Mouse (Mus musculus) limb, embryonic 10.5 days (tissue): Measurements from ENCODE around the gene Pla2g2f. TPM values are rescaled to one million over a fixed set of nuclear protein-coding genes. Genes with fewer than 3 reads are reported as not detected.

Experiments
- DNase-seq: peaks from one replicate; pipeline ENCODE4 v3.0.0-alpha.2; 2017; ENCODE audit warnings: low spot score
- H3K27ac ChIP-seq: fragments of 300-500 bp; sonication (generic); 2 replicates; pipeline ENCODE4 v1.5.1; 2016; ENCODE audit warnings: mild to moderate bottlenecking
- H3K27me3 ChIP-seq: fragments of 300-500 bp; sonication (generic); 2 replicates; pipeline ENCODE4 v1.6.1; 2016; ENCODE audit warnings: low read depth, mild to moderate bottlenecking; ENCODE audit not compliant: poor library complexity, severe bottlenecking
- H3K36me3 ChIP-seq: fragments of 300-500 bp; sonication (generic); 2 replicates; pipeline ENCODE4 v1.6.1; 2016; ENCODE audit warnings: mild to moderate bottlenecking, moderate library complexity
- H3K4me1 ChIP-seq: fragments of 300-500 bp; sonication (generic); 2 replicates; pipeline ENCODE4 v1.6.1; 2016
- H3K4me3 ChIP-seq: fragments of 300-500 bp; sonication (generic); 2 replicates; pipeline ENCODE4 v1.5.1; 2016; ENCODE audit warnings: mild to moderate bottlenecking, moderate library complexity
- H3K9me3 ChIP-seq: fragments of 300-500 bp; sonication (generic); replicated peaks from 2 replicates; pipeline ENCODE4 v1.6.1; 2016; ENCODE audit warnings: mild to moderate bottlenecking
- WGBS: fragments of 180-500 bp; shearing (Covaris S2); methylation state at CpG from one replicate; pipeline ENCODE4 v1.1.7; 2016; 5-methylcytosine and 5-hydroxymethylcytosine counted together
- polyA plus RNA-seq: library from polyadenylated mRNA; unstranded; fragments of >200 nt; fragmentation: Nextera tagmentation; extraction: Ambion mirVana; gene quantifications from 2 replicates; pipeline ENCODE4 v1.2.1, GENCODE M21; 2016

The Pla2g2f gene
- polyA plus RNA-seq, 1 experiment from 2014 or later: 0.09 TPM

DNA sequence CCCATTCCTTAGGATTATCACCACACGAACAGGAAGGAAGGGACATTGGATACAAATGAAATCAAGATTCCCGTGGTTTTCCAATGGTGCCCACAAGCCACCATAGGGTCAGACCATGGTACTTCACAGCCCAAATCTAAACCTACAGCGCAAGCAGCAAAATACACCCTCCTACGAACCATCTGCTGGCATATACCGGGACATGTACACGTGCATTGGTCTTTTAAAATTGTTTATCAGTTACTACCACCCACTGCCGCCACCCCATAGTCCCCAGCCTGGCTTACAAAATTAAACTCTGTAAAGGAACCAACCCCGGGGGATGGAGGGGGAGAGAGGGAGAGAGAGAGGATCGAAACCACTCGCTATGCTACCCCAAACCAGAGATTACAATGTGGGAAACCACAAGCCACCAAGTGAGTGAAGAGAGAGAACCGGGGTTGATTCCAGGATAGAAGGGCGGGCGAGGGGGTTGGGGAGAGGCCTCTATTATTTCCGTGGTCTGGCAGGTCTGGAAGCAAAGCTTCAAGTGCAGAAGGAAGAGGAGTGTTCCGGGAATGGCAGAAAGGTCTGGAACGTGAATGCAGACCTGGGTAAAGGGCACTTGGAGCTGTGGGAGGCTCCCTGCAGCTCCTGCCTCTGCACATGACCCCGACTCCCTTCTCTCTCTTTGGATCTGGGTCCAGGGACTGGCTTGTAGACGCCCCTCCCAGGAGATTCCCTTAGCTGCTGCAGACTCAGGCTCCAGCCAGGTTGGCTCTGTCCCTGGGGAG, 32.9 kb downstream of the Pla2g2f start, which contains the start of gene Pla2g2c:
Gene Pla2g2c (plus strand): TSS at position 439 of the 773 bp plus-strand sequence.
- no peaks in the 10 kb centered on the region for H3K9me3 ChIP-seq
- no peaks in the 10 kb centered on the region for H3K36me3 ChIP-seq
- DNase-seq: no peak
- H3K4me3 ChIP-seq: peak within 1 kb of the TSS; percentile 50
- H3K4me1 ChIP-seq: peaks cover 37% of the 10 kb centered on the region
- H3K27ac ChIP-seq: peak within 1 kb of the TSS; percentile 87
- WGBS: 55% methylated on average over 18 of the region's 18 CpGs
- peaks cover 2% of the 10 kb centered on the region; the same call in 1 of the 2 replicates for H3K27me3 ChIP-seq

DNA sequence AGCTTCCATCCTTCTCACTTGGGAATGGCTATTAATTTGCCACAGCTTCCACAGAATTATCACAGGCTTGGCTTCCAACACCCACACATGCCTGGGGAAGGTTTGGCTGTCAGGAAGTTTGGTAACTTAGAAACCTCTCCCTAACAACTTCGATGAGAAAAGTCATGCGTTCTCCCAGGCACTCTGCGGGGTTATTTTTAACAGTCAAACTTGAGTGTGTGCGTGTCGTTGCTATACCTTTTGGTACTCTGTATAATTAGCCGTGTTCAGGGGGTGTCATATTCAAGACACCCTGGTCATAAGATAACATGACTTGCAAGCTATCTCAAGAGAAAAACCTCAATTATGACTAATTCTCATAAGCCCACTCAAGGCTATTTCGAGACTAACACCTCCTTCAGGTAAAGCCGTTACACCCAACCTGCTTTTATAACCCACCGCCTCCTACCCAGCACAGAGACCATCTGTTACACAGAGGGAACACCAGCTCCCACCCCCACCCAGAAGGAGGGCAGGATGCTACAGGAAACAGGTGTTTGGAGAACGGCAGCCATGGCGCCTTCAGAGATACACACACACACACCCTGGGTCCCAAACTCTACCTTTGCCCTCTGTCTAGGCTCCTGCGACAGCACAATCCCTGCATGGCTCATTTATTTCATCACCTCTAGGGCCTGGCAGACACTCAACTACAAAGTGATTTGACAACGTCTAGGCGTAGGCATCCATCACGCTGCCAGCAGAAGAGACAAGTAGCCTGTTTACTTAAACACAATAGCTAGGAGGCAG, 33.7 kb downstream of the Pla2g2f start:
- Histone ChIP-seq H3K27ac (no peak overlapping the region; the same call in 1 of the 2 replicates), H3K4me3 (no peak overlapping the region), H3K36me3 (no peaks in the 10 kb centered on the region), H3K4me1 (peaks cover 32% of the 10 kb centered on the region), H3K27me3 (peaks cover 2% of the 10 kb centered on the region; the same call in 1 of the 2 replicates), H3K9me3 (no peaks in the 10 kb centered on the region)
- no peak for DNase-seq
- WGBS: 63% methylated on average over 15 of the region's 15 CpGs

DNA sequence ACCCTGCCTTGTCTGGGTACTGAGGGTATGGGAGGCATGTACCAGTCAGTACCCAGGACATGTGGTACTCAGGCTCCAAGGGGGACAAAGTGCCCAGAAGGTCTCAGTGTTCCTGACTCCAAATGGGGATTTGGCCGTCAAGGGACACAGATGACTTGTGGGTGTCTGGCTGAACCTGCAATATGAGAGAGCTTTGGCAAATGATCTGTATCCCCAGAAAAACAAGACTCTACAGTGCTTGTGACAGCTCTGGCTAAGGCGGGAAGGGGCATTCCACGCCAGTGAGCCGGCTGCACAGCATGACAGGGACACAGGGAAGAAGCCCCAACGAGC, 38.2 kb downstream of the Pla2g2f start:
- peaks cover 2% of the 10 kb centered on the region; the same call in 1 of the 2 replicates for H3K27me3 ChIP-seq
- peaks cover 14% of the 10 kb centered on the region for H3K4me1 ChIP-seq
- DNase-seq: no peak
- no peaks in the 10 kb centered on the region for H3K36me3 ChIP-seq
- no peaks in the 10 kb centered on the region for H3K9me3 ChIP-seq
- WGBS: 87% methylated on average over 5 of the region's 5 CpGs
- no peak overlapping the region for H3K4me3 ChIP-seq
- no peak overlapping the region for H3K27ac ChIP-seq

DNA sequence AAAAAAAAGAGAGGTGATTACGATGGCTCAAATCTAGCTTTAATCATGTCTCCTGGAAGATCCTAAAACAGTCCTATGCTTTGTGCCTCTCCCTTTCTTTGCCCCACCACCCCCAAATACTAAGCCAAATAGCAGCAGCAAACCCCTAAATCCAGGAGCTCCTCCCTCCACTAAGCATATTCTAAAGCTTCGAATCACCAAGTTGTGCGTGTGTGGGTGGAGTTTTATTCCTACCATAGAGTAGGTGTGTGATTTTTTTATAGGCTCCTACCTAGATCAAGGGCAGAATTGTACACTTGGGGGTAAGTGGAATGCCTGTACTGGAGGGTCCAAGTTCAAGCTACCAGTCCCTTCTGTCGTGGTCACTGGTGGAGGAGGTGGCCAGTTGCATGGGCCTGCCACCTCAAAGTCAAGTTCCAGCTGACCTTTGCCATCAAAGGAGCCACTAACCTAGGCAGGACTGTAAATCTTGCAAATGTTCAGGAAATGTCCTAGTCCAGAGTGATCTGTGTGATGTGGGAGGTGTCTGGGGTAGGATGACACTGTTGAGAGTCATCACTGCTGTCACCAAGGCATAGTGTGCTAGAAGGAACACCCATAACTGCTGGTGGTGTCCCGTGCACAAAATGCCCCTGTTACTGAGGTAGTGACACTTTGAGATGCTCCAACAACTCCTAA, 38.7 kb downstream of the Pla2g2f start:
- Histone ChIP-seq H3K4me1 (peaks cover 9% of the 10 kb centered on the region), H3K27ac (no peak overlapping the region), H3K36me3 (no peaks in the 10 kb centered on the region), H3K27me3 (peaks cover 1% of the 10 kb centered on the region; the same call in 1 of the 2 replicates), H3K4me3 (no peak overlapping the region), H3K9me3 (no peaks in the 10 kb centered on the region)
- no peak for DNase-seq
- 81% methylated on average over 5 of the region's 5 CpGs for WGBS

DNA sequence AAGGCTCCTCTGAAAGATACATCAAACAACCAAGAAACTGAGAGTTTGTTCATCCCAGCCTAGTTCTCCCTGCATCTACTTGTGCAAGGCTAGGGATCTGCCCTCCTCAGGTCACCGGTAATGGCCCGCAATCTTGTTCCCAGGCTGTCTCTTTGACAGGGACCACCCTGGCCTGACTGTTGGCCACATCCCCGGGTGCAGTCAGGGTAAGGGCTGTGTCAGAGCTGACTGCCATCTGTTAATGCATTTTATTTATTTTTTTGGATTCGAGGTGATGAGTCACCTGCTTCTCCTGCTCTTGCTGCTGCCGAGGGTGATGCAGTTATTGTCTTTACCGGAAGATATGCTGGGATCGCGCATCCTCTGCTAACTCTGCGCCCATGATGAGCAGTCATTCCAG, 40.7 kb downstream of the Pla2g2f start:
- no peaks in the 10 kb centered on the region for H3K9me3 ChIP-seq
- H3K27ac ChIP-seq: no peak overlapping the region
- DNase-seq: no peak
- H3K36me3 ChIP-seq: no peaks in the 10 kb centered on the region
- H3K27me3 ChIP-seq: no peaks in the 10 kb centered on the region
- 89% methylated on average over 9 of the region's 9 CpGs for WGBS
- H3K4me1 ChIP-seq: peaks cover 8% of the 10 kb centered on the region
- no peak overlapping the region for H3K4me3 ChIP-seq

DNA sequence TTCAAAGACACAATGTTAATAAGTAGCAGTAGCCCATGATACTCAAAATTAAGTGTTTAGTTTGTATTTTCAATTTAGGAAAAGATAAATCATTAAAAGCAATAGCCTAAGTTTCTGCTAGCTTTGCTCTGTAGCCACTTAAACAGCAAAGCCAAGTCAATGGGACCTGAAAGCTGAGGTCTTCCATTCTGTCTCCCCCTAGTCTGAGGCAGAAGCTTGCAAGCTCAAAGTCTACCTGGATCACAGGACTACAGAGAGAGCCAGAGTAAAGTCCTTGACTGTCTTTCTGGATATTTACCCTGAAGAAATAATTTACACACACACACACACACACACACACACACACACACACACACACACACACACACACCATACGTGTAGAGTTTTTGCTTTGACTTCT, 43.2 kb downstream of the Pla2g2f start:
- peaks cover 8% of the 10 kb centered on the region for H3K4me1 ChIP-seq
- no peak overlapping the region for H3K27ac ChIP-seq
- H3K9me3 ChIP-seq: no peaks in the 10 kb centered on the region
- H3K27me3 ChIP-seq: no peaks in the 10 kb centered on the region
- DNase-seq: no peak
- H3K4me3 ChIP-seq: no peak overlapping the region
- no peaks in the 10 kb centered on the region for H3K36me3 ChIP-seq
- WGBS: 87% methylated on average over 1 of the region's 1 CpGs

DNA sequence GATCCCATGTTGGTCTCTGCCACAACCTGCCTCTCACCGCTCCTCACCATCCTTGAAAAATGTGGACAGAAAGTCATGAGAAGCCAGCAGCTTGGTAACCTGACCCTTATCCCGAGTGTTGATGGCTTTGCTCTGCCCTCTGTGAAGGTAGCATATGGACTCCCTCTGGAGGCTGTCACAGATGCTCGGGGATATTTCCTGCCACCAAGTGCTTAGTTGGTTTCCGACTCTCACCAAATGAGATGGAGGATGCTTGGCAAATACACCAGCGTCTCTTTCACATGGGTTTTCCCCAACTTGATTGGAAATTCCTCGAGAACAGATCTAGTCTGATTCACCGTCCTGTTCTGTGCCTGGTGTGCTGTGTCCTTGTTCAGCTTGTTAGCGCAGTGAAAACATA, 44.8 kb downstream of the Pla2g2f start:
- Histone ChIP-seq H3K27me3 (no peaks in the 10 kb centered on the region), H3K27ac (no peak overlapping the region), H3K4me1 (peaks cover 15% of the 10 kb centered on the region), H3K9me3 (no peaks in the 10 kb centered on the region), H3K4me3 (no peak overlapping the region), H3K36me3 (no peaks in the 10 kb centered on the region)
- no peak for DNase-seq
- WGBS: 81% methylated on average over 8 of the region's 8 CpGs

DNA sequence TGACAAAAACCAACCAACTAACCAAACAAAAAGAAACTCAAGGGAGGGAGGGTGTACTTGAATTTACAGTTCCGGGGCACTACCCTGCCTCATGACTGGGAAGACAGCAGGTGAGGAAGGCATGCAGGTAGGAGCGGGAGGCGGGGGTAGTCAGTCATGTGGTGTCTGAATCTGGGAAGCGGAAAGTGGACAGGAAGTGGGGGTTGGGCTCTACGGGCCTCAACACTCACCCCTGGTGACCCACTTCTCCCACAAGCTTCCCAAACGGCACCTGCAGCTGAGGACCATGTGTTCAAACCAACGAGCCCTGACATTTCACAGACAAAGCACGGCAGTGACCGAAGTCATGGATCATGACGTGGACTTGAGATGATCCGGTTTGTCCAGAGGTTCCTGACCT, 45.3 kb downstream of the Pla2g2f start:
- no peaks in the 10 kb centered on the region for H3K27me3 ChIP-seq
- no peaks in the 10 kb centered on the region for H3K9me3 ChIP-seq
- WGBS: 84% methylated on average over 11 of the region's 11 CpGs

DNA sequence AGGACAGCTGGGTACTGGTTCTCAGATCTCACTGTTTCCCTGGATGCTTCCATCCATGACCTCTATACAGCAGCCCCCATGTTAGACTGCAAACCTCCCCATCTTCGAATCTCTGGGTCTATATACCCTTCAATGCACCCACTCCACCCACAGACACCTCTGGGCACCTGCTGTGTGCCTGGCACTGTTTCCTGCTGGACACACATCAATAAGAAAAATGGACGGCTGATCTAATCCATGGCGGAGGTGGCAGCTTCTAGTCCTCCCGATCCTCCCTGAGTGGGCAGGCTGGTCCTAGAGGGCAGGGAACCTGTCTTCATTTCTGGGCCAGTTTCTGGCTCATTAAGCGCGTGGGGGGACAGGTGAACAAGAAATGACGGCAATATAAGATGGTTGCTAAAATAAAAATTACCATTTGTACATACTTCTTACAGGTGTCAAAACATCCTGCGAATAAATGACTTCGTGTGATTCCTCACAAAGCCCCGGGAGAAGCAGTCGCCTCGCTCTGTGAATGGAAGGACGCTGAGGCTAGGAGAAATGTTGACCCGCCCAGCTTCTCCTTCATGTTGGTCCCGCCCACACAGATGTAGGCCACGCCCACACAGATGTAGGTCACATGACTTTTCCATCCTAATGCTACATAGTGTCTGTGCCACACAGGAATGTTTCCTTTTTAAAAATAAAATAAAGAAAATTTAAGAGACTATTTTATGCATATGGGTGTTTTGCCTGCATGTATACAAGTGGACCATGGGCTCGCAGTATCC, 46.2 kb downstream of the Pla2g2f start:
- Histone ChIP-seq H3K4me1 (peaks cover 15% of the 10 kb centered on the region), H3K27ac (no peak overlapping the region)

More for the DNA sequence above, 45.3 kb downstream of the Pla2g2f start:
- H3K27ac ChIP-seq: no peak overlapping the region
- peaks cover 15% of the 10 kb centered on the region for H3K4me1 ChIP-seq
- no peaks in the 10 kb centered on the region for H3K36me3 ChIP-seq
- no peak for DNase-seq
- H3K4me3 ChIP-seq: no peak overlapping the region

DNA sequence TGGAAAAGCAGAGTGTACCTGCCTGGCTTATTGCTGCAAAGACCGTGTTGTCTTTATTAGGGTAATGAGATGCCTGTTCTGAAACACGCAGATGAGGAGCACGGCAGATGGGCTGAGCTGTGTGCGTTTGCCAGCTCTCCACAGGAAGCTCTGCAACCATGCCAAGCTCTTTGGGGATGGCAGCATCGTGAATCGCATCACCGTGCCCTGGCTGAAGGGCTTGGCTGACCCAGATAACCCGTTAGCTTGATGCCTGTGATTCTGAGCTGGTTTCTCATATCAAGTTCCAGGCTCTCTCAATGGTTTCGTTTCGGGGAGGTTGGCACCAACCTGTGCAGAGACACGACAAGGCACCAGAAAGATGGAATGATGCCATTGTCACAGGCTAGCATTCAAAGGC, 46.8 kb downstream of the Pla2g2f start:
- Histone ChIP-seq H3K36me3 (no peaks in the 10 kb centered on the region), H3K27me3 (no peaks in the 10 kb centered on the region)
- no peak for DNase-seq

More for the DNA sequence above, 46.2 kb downstream of the Pla2g2f start:
- DNase-seq: no peak
- 68% methylated on average over 17 of the region's 17 CpGs for whole genome bisulfite sequencing
- H3K36me3 ChIP-seq: no peaks in the 10 kb centered on the region
- no peak overlapping the region for H3K4me3 ChIP-seq
- no peaks in the 10 kb centered on the region for H3K9me3 ChIP-seq
- no peaks in the 10 kb centered on the region for H3K27me3 ChIP-seq

DNA sequence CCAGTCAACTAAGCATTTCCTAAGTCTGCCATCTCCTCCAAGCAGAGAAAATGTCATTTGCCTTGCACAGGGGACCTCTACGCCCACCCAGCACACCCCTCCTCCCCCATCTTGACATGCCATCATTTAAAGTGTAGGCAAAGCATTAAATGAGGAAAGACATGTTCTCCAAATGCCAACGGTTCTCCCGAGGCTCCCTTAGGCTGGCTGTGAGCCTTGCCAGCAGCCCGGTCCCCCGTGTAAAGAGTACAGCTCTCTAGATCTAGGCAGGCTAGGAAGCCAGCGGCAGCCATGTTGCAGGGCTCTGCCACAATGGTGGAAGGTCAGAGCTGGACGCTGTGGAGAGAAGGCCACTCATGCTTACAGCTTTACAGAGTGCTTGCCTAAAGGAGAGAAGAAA, 47.5 kb downstream of the Pla2g2f start:
- DNase-seq: no peak
- no peak overlapping the region for H3K4me3 ChIP-seq
- H3K36me3 ChIP-seq: no peaks in the 10 kb centered on the region
- WGBS: 76% methylated on average over 7 of the region's 7 CpGs
- H3K27ac ChIP-seq: no peak overlapping the region
- H3K4me1 ChIP-seq: peaks cover 15% of the 10 kb centered on the region
- no peaks in the 10 kb centered on the region for H3K9me3 ChIP-seq
- H3K27me3 ChIP-seq: no peaks in the 10 kb centered on the region

More for the DNA sequence above, 46.8 kb downstream of the Pla2g2f start:
- WGBS: 93% methylated on average over 11 of the region's 11 CpGs
- H3K4me3 ChIP-seq: no peak overlapping the region
- H3K27ac ChIP-seq: no peak overlapping the region
- no peaks in the 10 kb centered on the region for H3K9me3 ChIP-seq
- H3K4me1 ChIP-seq: peaks cover 15% of the 10 kb centered on the region

DNA sequence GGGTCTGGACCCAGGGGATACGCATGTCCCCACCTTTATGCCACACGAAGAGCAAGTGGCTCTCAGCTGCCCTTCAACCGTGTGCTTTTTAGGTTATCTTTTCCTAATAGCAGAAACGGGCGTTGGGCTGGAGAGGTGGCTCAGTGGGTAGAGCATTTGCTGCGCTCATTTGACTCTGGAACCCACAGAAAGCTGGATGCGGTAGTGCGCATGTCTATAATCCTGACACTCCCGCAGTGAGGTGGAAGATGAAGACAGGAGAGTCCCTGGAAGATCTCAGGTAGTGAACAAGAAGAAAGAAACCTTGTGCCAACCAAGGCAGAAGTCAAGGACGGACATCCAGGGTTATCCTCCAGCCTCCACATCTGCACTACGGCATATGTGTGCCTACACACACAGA, 48.2 kb downstream of the Pla2g2f start:
- DNase-seq: no peak
- H3K9me3 ChIP-seq: no peaks in the 10 kb centered on the region
- peaks cover 15% of the 10 kb centered on the region for H3K4me1 ChIP-seq
- H3K27ac ChIP-seq: no peak overlapping the region
- no peaks in the 10 kb centered on the region for H3K27me3 ChIP-seq
- no peak overlapping the region for H3K4me3 ChIP-seq
- 85% methylated on average over 11 of the region's 11 CpGs for WGBS
- no peaks in the 10 kb centered on the region for H3K36me3 ChIP-seq
